Mouse (Mus musculus): ENCODE measurements around the gene Six5.

DNA sequence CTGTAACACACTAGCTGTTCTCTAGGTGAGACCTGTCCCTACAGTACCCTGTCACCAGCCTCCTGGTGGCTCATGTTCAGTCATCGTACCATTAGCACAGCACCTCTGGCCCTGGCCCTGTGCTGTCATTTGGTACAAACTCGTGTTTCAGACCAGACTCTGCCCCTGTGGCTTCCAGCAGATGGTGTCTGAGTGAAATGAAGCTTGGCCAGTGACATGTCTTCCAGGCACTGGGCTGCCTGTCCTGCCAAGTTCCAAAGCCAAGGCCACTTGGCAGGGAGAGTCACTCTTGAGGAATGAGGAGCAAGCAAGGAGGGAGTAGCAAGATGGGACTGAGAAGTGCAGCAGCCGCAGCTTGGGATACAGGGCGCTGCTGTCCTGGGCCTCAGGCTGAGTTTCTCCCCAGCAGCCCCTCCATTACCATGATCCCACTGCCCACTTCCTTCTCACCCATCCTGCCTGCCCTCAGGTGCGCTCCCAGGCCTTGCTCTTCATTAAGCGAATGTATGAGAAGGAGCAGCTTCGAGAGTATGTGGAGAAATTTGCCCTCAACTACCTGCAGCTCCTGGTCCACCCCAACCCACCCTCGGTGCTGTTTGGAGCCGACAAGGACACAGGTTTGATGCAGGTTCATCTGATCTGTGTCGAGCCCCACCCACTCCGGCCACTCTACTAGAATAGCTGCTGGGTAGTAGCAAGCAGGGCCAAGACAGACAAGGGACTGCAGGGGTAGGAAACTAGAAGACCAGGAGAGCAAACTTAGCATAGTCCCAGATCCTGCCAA lies 47.9 kb upstream of the Six5 start:
- TF ChIP-seq POLR2A (IDR thresholded peaks at IDR 0.05; ENCODE audit: low read depth, low read length) = no peak
- no peak for TF ChIP-seq CTCF (conservative IDR thresholded peaks at IDR 0.05; ENCODE audit: insufficient read depth, insufficient read length, low read depth, low read length)

Data from kidney, adult 2 months (tissue).